In the genomic region with DNA sequence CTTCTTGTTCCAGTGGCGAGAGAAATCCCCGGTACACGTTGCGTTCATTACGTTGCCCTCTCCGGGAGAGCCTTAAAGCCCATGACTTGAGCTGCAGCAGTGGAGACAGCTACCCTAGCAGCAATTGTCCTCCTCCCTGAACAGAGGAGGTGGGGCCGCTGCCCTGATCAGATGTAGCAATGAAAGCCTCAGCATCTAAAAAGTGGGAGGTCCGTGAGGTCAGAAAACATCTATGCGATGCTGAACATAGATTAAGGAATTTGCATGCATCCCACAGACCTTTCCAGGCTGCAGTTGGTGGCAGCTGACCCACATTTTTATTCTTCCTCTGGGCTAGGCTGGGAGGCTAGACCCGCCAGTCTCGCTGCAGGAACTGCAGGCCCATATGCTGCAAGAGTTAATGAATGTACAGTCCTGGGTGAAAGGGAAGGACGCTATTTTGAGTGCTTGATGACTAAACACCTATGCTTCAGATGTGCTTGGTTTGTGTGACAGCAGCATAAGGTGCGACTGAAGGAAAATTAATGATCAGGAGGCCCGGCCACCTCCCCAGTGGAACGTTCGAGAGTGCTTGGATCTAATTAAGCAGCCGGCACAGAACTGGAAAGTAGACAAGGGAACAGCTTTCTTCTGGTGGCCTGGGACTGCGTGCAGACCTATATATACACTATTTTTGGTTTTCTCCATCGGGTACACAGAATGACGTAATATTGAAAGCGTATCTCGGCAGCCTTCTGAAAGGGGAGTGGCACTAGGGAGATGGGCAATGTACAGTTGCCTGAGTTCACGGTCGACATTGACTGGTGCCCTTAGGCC, we compare ENCODE assay signal across 12 mouse cellular contexts.
DNase-seq lines count a peak whose midpoint lies in the region; ATAC-seq and TF ChIP-seq lines count a peak whose summit lies in the region.
"Had no signal": no experiment of that assay in that cellular context is flagged by ENCODE, and none has a peak within 500 bp of the region (broad histone marks: within the 10 kb centered on the region; RNA-seq: fewer than 3 reads in every experiment).

No protein-coding gene starts in this region.

- DNase-seq in lung, postnatal 14 days, result no peak
- DNase-seq in cerebellum, adult 9-10 months, result peak; percentile 79
- DNase-seq in forebrain, embryonic 11.5 days (ENCODE audit: low spot score), result no peak
- no peak for DNase-seq in spleen, postnatal 4 days (ENCODE audit: low spot score in 2 of 2)
- no peak for DNase-seq in right cerebral cortex, postnatal 25 days
- no peak for DNase-seq in left cerebral cortex, adult 2 months (ENCODE audit: extremely low spot score in 1 of 2, low spot score in 2 of 2)
- DNase-seq: adrenal gland, postnatal 14 days; heart, postnatal 10 days; layer of hippocampus, postnatal 36 days had no signal

- no peaks in the 10 kb centered on the region for H3K27me3 ChIP-seq in lung, embryonic 15.5 days
- no peaks in the 10 kb centered on the region for H3K27me3 ChIP-seq in forebrain, embryonic 11.5 days (ENCODE audit: control insufficient read depth, insufficient read depth, low read length)
- H3K27me3 ChIP-seq in limb, embryonic 12.5 days, result no peaks in the 10 kb centered on the region

- no peaks in the 10 kb centered on the region for H3K36me3 ChIP-seq in lung, embryonic 15.5 days
- H3K36me3 ChIP-seq in forebrain, embryonic 11.5 days (ENCODE audit: control insufficient read depth, insufficient read depth, low read length), result no peaks in the 10 kb centered on the region
- H3K36me3 ChIP-seq in limb, embryonic 12.5 days, result no peaks in the 10 kb centered on the region

- H3K27ac ChIP-seq in lung, embryonic 15.5 days, result peak overlapping the region; percentile 49
- H3K27ac ChIP-seq in forebrain, embryonic 11.5 days (ENCODE audit: low read depth, low read length), result no peak overlapping the region
- H3K27ac ChIP-seq in limb, embryonic 12.5 days, result peak overlapping the region; percentile 77
- no peak overlapping the region for H3K27ac ChIP-seq in left cerebral cortex, adult 2 months

- H3K9me3 ChIP-seq in lung, embryonic 15.5 days, result no peaks in the 10 kb centered on the region
- H3K9me3 ChIP-seq in forebrain, embryonic 11.5 days (ENCODE audit: control insufficient read depth, low read length), result no peaks in the 10 kb centered on the region
- no peaks in the 10 kb centered on the region for H3K9me3 ChIP-seq in limb, embryonic 12.5 days
- H3K9me3 ChIP-seq: megakaryocyte, embryonic 14.5 days had no signal

- H3K4me1 ChIP-seq in lung, embryonic 15.5 days, result peaks cover 85% of the 10 kb centered on the region
- H3K4me1 ChIP-seq in forebrain, embryonic 11.5 days (replicated peaks; ENCODE audit: control insufficient read depth, insufficient read depth, low read length), result peaks cover 18% of the 10 kb centered on the region; the same call in 1 of the 2 replicates
- peaks cover 82% of the 10 kb centered on the region for H3K4me1 ChIP-seq in limb, embryonic 12.5 days (replicated peaks)

- no peak overlapping the region for H3K4me3 ChIP-seq in lung, embryonic 15.5 days
- H3K4me3 ChIP-seq in forebrain, embryonic 11.5 days (ENCODE audit: low read depth, low read length), result no peak overlapping the region
- no peak overlapping the region for H3K4me3 ChIP-seq in limb, embryonic 12.5 days (replicated peaks)
- no peak overlapping the region for H3K4me3 ChIP-seq in left cerebral cortex, adult 2 months
- H3K4me3 ChIP-seq: megakaryocyte, embryonic 14.5 days had no signal

- WGBS in lung, embryonic 15.5 days, result 46% methylated on average over 24 of the region's 24 CpGs
- 58% methylated on average over 24 of the region's 24 CpGs for WGBS in forebrain, embryonic 11.5 days
- 38% methylated on average over 24 of the region's 24 CpGs for WGBS in limb, embryonic 12.5 days

- no peak for TF ChIP-seq CTCF in left cerebral cortex, adult 2 months (IDR thresholded peaks at IDR 0.05)

- intact Hi-C loops in left cerebral cortex, adult 2 months (cut with DNase I), result no loop called here

- no peak overlapping the region for H3K9ac ChIP-seq in lung, embryonic 15.5 days
- no peak overlapping the region for H3K9ac ChIP-seq in forebrain, embryonic 11.5 days (ENCODE audit: low read length)
- H3K9ac ChIP-seq in limb, embryonic 12.5 days (replicated peaks), result no peak overlapping the region; the same call in 1 of the 2 replicates

- ATAC-seq in lung, embryonic 15.5 days (ENCODE audit: borderline replicate concordance, extremely low read depth, low FRiP score, low TSS enrichment), result no peak
- peak; percentile 22; the same call in 1 of the 2 replicates for ATAC-seq in forebrain, embryonic 11.5 days (replicated peaks; ENCODE audit: low FRiP score)
- ATAC-seq in limb, embryonic 12.5 days (ENCODE audit: insufficient number of reproducible peaks, insufficient read depth, low FRiP score, low TSS enrichment, low read depth), result peak; percentile 42; the same call in 1 of the 2 replicates

- H3K4me2 ChIP-seq in lung, embryonic 15.5 days, result no peak overlapping the region
- no peak overlapping the region for H3K4me2 ChIP-seq in forebrain, embryonic 11.5 days (ENCODE audit: low read depth, low read length, severe bottlenecking)
- H3K4me2 ChIP-seq in limb, embryonic 12.5 days, result peak overlapping the region; percentile 30

Comparison
In these comparisons a context has a peak if more than half of its experiments do, and no peak if none do; other contexts are left out.
1. H3K27ac ChIP-seq: peak in lung, embryonic 15.5 days (single experiment) and limb, embryonic 12.5 days (single experiment); none in forebrain, embryonic 11.5 days (single experiment) and left cerebral cortex, adult 2 months (single experiment).